Mouse (Mus musculus) right cerebral cortex, postnatal 25 days (tissue): ENCODE data around the gene Tigit.

Source experiments
- DNase-seq: peaks from one replicate; pipeline ENCODE4 v3.0.0; 2022

Gene Tigit

GRCm38 (mm10) chr16:43663978-43664579 lies at the start of gene Tigit:
Gene Tigit, minus strand, starts transcription at chr16:43664146.
- DNase-seq, result no peak

GRCm38 (mm10) chr16:43711361-43711760 lies 47.4 kb upstream of the Tigit start:
- no peak for DNase-seq

- DNase-seq, result no peak
These were observed 46.7 kb upstream of the Tigit start for GRCm38 (mm10) chr16:43710651-43711050.

- DNase-seq, result no peak
These were observed 46.2 kb upstream of the Tigit start for GRCm38 (mm10) chr16:43710134-43710475.

GRCm38 (mm10) chr16:43709432-43710133 lies 45.6 kb upstream of the Tigit start:
- no peak for DNase-seq

- no peak for DNase-seq
These were observed 45.1 kb upstream of the Tigit start for GRCm38 (mm10) chr16:43709062-43709413.

- DNase-seq, result no peak
These were observed 44.6 kb upstream of the Tigit start for GRCm38 (mm10) chr16:43708335-43709061.

- DNase-seq, result no peak
These were observed 38.0 kb upstream of the Tigit start for GRCm38 (mm10) chr16:43701765-43702504.

- no peak for DNase-seq
These were observed 36.6 kb upstream of the Tigit start for GRCm38 (mm10) chr16:43700575-43700974.

GRCm38 (mm10) chr16:43698735-43699649 lies 35.0 kb upstream of the Tigit start:
- no peak for DNase-seq

GRCm38 (mm10) chr16:43697772-43698171 lies 33.8 kb upstream of the Tigit start:
- DNase-seq, result no peak

GRCm38 (mm10) chr16:43695852-43696251 lies 31.9 kb upstream of the Tigit start:
- DNase-seq, result no peak

- no peak for DNase-seq
These were observed 30.2 kb upstream of the Tigit start for GRCm38 (mm10) chr16:43694104-43694503.

GRCm38 (mm10) chr16:43692611-43693010 lies 28.7 kb upstream of the Tigit start:
- DNase-seq, result no peak

- DNase-seq, result no peak
These were observed 27.8 kb upstream of the Tigit start for GRCm38 (mm10) chr16:43691741-43692140.

- no peak for DNase-seq
These were observed 27.0 kb upstream of the Tigit start for GRCm38 (mm10) chr16:43690912-43691311.

- no peak for DNase-seq
These were observed 26.3 kb upstream of the Tigit start for GRCm38 (mm10) chr16:43690211-43690690.

- no peak for DNase-seq
These were observed 24.0 kb upstream of the Tigit start for GRCm38 (mm10) chr16:43687968-43688367.

GRCm38 (mm10) chr16:43674400-43674799 lies 10.5 kb upstream of the Tigit start:
- no peak for DNase-seq

GRCm38 (mm10) chr16:43672697-43673096 lies 8.8 kb upstream of the Tigit start:
- no peak for DNase-seq

- DNase-seq, result no peak
These were observed 8.0 kb upstream of the Tigit start for GRCm38 (mm10) chr16:43671972-43672371.

GRCm38 (mm10) chr16:43668294-43668693 lies 4.3 kb upstream of the Tigit start:
- no peak for DNase-seq
